Mouse (Mus musculus): ENCODE measurements around the gene Erich6b. TPM values are rescaled to one million over a fixed set of nuclear protein-coding genes. Genes with fewer than 3 reads are reported as not detected.
A peak's percentile ranks its signal among the peaks of the same experiment; 100 is the strongest.

Gene Erich6b
- polyA plus RNA-seq, 1 experiment from 2014 or later: not detected

GRCm38 (mm10) chr14:75706647-75707046, 64.6 kb downstream of the Erich6b start:
- no peak for ATAC-seq (ENCODE audit: insufficient number of reproducible peaks, insufficient read depth, low FRiP score, low read depth)
- H3K4me3 ChIP-seq (ENCODE audit: control insufficient read depth in 1 of 2, insufficient read depth in 1 of 2, low read depth in 1 of 2, low read length in 2 of 2): no peak overlapping the region
- H3K36me3 ChIP-seq (ENCODE audit: control insufficient read depth, insufficient read depth, low read length): peaks cover 89% of the 10 kb centered on the region
- no peaks in the 10 kb centered on the region for H3K27me3 ChIP-seq (ENCODE audit: control insufficient read depth, insufficient read depth, low read length)
- no peak overlapping the region for H3K9ac ChIP-seq (ENCODE audit: low read length)
- H3K4me1 ChIP-seq (ENCODE audit: control insufficient read depth in 2 of 2, insufficient read depth in 2 of 2, low read length in 2 of 2): no peaks in the 10 kb centered on the region; a peak in 2 of 4 replicates
- H3K27ac ChIP-seq (replicated peaks in 1 of 2; ENCODE audit: control insufficient read depth in 1 of 2, insufficient read depth in 1 of 2, low read depth in 2 of 2, low read length in 2 of 2): no peak overlapping the region
- WGBS: 67% methylated on average over 4 of the region's 4 CpGs
- H3K9me3 ChIP-seq (ENCODE audit: control insufficient read depth, low read length): no peaks in the 10 kb centered on the region
- no peak overlapping the region for H3K4me2 ChIP-seq (ENCODE audit: low read length)

- ATAC-seq (ENCODE audit: insufficient number of reproducible peaks, insufficient read depth, low FRiP score, low read depth): no peak
Measured at GRCm38 (mm10) chr14:75707771-75708170, 65.7 kb downstream of the Erich6b start.

GRCm38 (mm10) chr14:75708986-75709385, 66.9 kb downstream of the Erich6b start:
- Histone ChIP-seq H3K27ac (replicated peaks in 1 of 2; ENCODE audit: control insufficient read depth in 1 of 2, insufficient read depth in 1 of 2, low read depth in 2 of 2, low read length in 2 of 2) (no peak overlapping the region), H3K9me3 (ENCODE audit: control insufficient read depth, low read length) (no peaks in the 10 kb centered on the region), H3K4me3 (ENCODE audit: control insufficient read depth in 1 of 2, insufficient read depth in 1 of 2, low read depth in 1 of 2, low read length in 2 of 2) (no peak overlapping the region), H3K9ac (ENCODE audit: low read length) (no peak overlapping the region), H3K36me3 (ENCODE audit: control insufficient read depth, insufficient read depth, low read length) (peaks cover 93% of the 10 kb centered on the region), H3K27me3 (ENCODE audit: control insufficient read depth, insufficient read depth, low read length) (no peaks in the 10 kb centered on the region), H3K4me2 (ENCODE audit: low read length) (no peak overlapping the region), H3K4me1 (ENCODE audit: control insufficient read depth in 2 of 2, insufficient read depth in 2 of 2, low read length in 2 of 2) (no peaks in the 10 kb centered on the region; a peak in 2 of 4 replicates)
- 94% methylated on average over 1 of the region's 1 CpGs for WGBS
- no peak for ATAC-seq (ENCODE audit: insufficient number of reproducible peaks, insufficient read depth, low FRiP score, low read depth)

More at GRCm38 (mm10) chr14:75707771-75708170, 65.7 kb downstream of the Erich6b start:
- Histone ChIP-seq H3K4me1 (ENCODE audit: control insufficient read depth in 2 of 2, insufficient read depth in 2 of 2, low read length in 2 of 2) (no peaks in the 10 kb centered on the region; a peak in 2 of 4 replicates), H3K4me3 (ENCODE audit: control insufficient read depth in 1 of 2, insufficient read depth in 1 of 2, low read depth in 1 of 2, low read length in 2 of 2) (no peak overlapping the region), H3K9me3 (ENCODE audit: control insufficient read depth, low read length) (no peaks in the 10 kb centered on the region), H3K4me2 (ENCODE audit: low read length) (no peak overlapping the region), H3K27ac (replicated peaks in 1 of 2; ENCODE audit: control insufficient read depth in 1 of 2, insufficient read depth in 1 of 2, low read depth in 2 of 2, low read length in 2 of 2) (no peak overlapping the region), H3K27me3 (ENCODE audit: control insufficient read depth, insufficient read depth, low read length) (no peaks in the 10 kb centered on the region), H3K36me3 (ENCODE audit: control insufficient read depth, insufficient read depth, low read length) (peaks cover 93% of the 10 kb centered on the region), H3K9ac (ENCODE audit: low read length) (no peak overlapping the region)
- 85% methylated on average over 7 of the region's 7 CpGs for WGBS

GRCm38 (mm10) chr14:75711731-75712130, 69.7 kb downstream of the Erich6b start:
- no peak for ATAC-seq (ENCODE audit: insufficient number of reproducible peaks, insufficient read depth, low FRiP score, low read depth)
- H3K27me3 ChIP-seq (ENCODE audit: control insufficient read depth, insufficient read depth, low read length): no peaks in the 10 kb centered on the region
- no peak overlapping the region for H3K4me2 ChIP-seq (ENCODE audit: low read length)
- H3K27ac ChIP-seq (replicated peaks in 1 of 2; ENCODE audit: control insufficient read depth in 1 of 2, insufficient read depth in 1 of 2, low read depth in 2 of 2, low read length in 2 of 2): no peak overlapping the region
- H3K9me3 ChIP-seq (ENCODE audit: control insufficient read depth, low read length): no peaks in the 10 kb centered on the region
- 89% methylated on average over 3 of the region's 3 CpGs for WGBS
- no peaks in the 10 kb centered on the region; a peak in 1 of 4 replicates for H3K4me1 ChIP-seq (ENCODE audit: control insufficient read depth in 2 of 2, insufficient read depth in 2 of 2, low read length in 2 of 2)
- no peak overlapping the region for H3K9ac ChIP-seq (ENCODE audit: low read length)
- H3K36me3 ChIP-seq (ENCODE audit: control insufficient read depth, insufficient read depth, low read length): peaks cover 97% of the 10 kb centered on the region
- H3K4me3 ChIP-seq (ENCODE audit: control insufficient read depth in 1 of 2, insufficient read depth in 1 of 2, low read depth in 1 of 2, low read length in 2 of 2): no peak overlapping the region

DNA sequence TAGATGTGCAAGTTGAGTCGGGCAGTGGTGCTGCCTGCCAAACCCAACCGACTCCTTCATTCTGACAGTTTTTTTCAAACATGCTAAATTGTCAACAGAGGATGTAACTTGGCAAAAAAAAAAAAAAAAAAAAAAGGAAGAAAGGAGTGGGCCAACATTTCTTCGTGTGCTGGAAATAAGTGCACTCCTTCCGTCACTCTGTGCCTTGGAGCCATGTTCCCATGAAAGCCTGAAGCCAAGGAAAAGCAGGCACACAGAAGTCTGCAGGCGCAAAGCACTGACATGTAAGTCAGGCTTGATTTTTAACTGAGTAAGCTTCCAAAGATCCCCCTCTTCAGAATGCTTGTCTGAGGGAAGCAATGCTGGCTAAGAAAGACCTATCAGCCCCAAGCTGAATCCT, 70.6 kb downstream of the Erich6b start:
- ATAC-seq (ENCODE audit: insufficient number of reproducible peaks, insufficient read depth, low FRiP score, low read depth): no peak
- WGBS: 76% methylated on average over 5 of the region's 5 CpGs
- Histone ChIP-seq H3K9ac (ENCODE audit: low read length) (no peak overlapping the region), H3K27ac (replicated peaks in 1 of 2; ENCODE audit: control insufficient read depth in 1 of 2, insufficient read depth in 1 of 2, low read depth in 2 of 2, low read length in 2 of 2) (peak overlapping the region in 1 of 2 experiments; percentile 39; a peak in 2 of 4 replicates), H3K27me3 (ENCODE audit: control insufficient read depth, insufficient read depth, low read length) (no peaks in the 10 kb centered on the region), H3K4me2 (ENCODE audit: low read length) (no peak overlapping the region), H3K9me3 (ENCODE audit: control insufficient read depth, low read length) (no peaks in the 10 kb centered on the region), H3K4me1 (ENCODE audit: control insufficient read depth in 2 of 2, insufficient read depth in 2 of 2, low read length in 2 of 2) (no peaks in the 10 kb centered on the region), H3K4me3 (ENCODE audit: control insufficient read depth in 1 of 2, insufficient read depth in 1 of 2, low read depth in 1 of 2, low read length in 2 of 2) (no peak overlapping the region), H3K36me3 (ENCODE audit: control insufficient read depth, insufficient read depth, low read length) (peaks cover 98% of the 10 kb centered on the region)

GRCm38 (mm10) chr14:75713661-75714060, 71.6 kb downstream of the Erich6b start:
- H3K27me3 ChIP-seq (ENCODE audit: control insufficient read depth, insufficient read depth, low read length): no peaks in the 10 kb centered on the region
- no peak overlapping the region for H3K9ac ChIP-seq (ENCODE audit: low read length)
- no peaks in the 10 kb centered on the region for H3K9me3 ChIP-seq (ENCODE audit: control insufficient read depth, low read length)
- no peak for ATAC-seq (ENCODE audit: insufficient number of reproducible peaks, insufficient read depth, low FRiP score, low read depth)
- H3K36me3 ChIP-seq (ENCODE audit: control insufficient read depth, insufficient read depth, low read length): peaks cover 100% of the 10 kb centered on the region
- H3K4me2 ChIP-seq (ENCODE audit: low read length): no peak overlapping the region
- H3K27ac ChIP-seq (replicated peaks in 1 of 2; ENCODE audit: control insufficient read depth in 1 of 2, insufficient read depth in 1 of 2, low read depth in 2 of 2, low read length in 2 of 2): no peak overlapping the region
- no peak overlapping the region for H3K4me3 ChIP-seq (ENCODE audit: control insufficient read depth in 1 of 2, insufficient read depth in 1 of 2, low read depth in 1 of 2, low read length in 2 of 2)
- H3K4me1 ChIP-seq (ENCODE audit: control insufficient read depth in 2 of 2, insufficient read depth in 2 of 2, low read length in 2 of 2): no peaks in the 10 kb centered on the region
- 79% methylated on average over 4 of the region's 4 CpGs for WGBS

- no peak overlapping the region for H3K9ac ChIP-seq (ENCODE audit: low read length)
- H3K36me3 ChIP-seq (ENCODE audit: control insufficient read depth, insufficient read depth, low read length): peaks cover 99% of the 10 kb centered on the region
- H3K27ac ChIP-seq (replicated peaks in 1 of 2; ENCODE audit: control insufficient read depth in 1 of 2, insufficient read depth in 1 of 2, low read depth in 2 of 2, low read length in 2 of 2): no peak overlapping the region
- no peak overlapping the region for H3K4me3 ChIP-seq (ENCODE audit: control insufficient read depth in 1 of 2, insufficient read depth in 1 of 2, low read depth in 1 of 2, low read length in 2 of 2)
- peaks cover 0 to 2% of the 10 kb centered on the region in 2 experiments; a peak in 1 of 4 replicates for H3K4me1 ChIP-seq (ENCODE audit: control insufficient read depth in 2 of 2, insufficient read depth in 2 of 2, low read length in 2 of 2)
- no peaks in the 10 kb centered on the region for H3K9me3 ChIP-seq (ENCODE audit: control insufficient read depth, low read length)
- no peak overlapping the region for H3K4me2 ChIP-seq (ENCODE audit: low read length)
- WGBS: 89% methylated on average over 4 of the region's 4 CpGs
- H3K27me3 ChIP-seq (ENCODE audit: control insufficient read depth, insufficient read depth, low read length): no peaks in the 10 kb centered on the region
- no peak for ATAC-seq (ENCODE audit: insufficient number of reproducible peaks, insufficient read depth, low FRiP score, low read depth)
Measured at GRCm38 (mm10) chr14:75716410-75716809, 74.4 kb downstream of the Erich6b start.
